Mouse (Mus musculus) kidney, adult 2 months (tissue): ENCODE measurements at regions not wholly inside any gene's neighbourhood (a gene's known extent, or its start where the extent isn't known, plus 50 kb on each side); places are given as distances from the start of the nearest gene placed in this dataset.

Experiments
- DNase-seq: peaks from one replicate; pipeline ENCODE4 v3.0.0; 2021
- H3K27ac ChIP-seq: fragments of 200-500 bp; 2 replicates; pipeline ENCODE4 v1.5.1; 2012; ENCODE audit warnings: low read depth, low read length, control low read depth, inconsistent platforms; ENCODE audit not compliant: insufficient read depth
- H3K27me3 ChIP-seq: fragments of 200-500 bp; replicated peaks from 2 replicates; pipeline ENCODE4 v1.6.1; 2012; ENCODE audit warnings: mild to moderate bottlenecking, moderate library complexity, low read length, inconsistent platforms; ENCODE audit not compliant: control insufficient read depth, insufficient read depth
- H3K36me3 ChIP-seq: fragments of 200-500 bp; 2 replicates; pipeline ENCODE4 v1.6.1; 2012; ENCODE audit warnings: mild to moderate bottlenecking, moderate library complexity, low read length, inconsistent platforms; ENCODE audit not compliant: control insufficient read depth, insufficient read depth
- H3K4me1 ChIP-seq: fragments of 200-500 bp; 2 replicates; pipeline ENCODE4 v1.6.1; 2011; ENCODE audit warnings: low read length; ENCODE audit not compliant: control insufficient read depth, insufficient read depth
- H3K4me3 ChIP-seq: fragments of 200-500 bp; 2 replicates; pipeline ENCODE4 v1.5.1; 2011; ENCODE audit warnings: mild to moderate bottlenecking, low read depth, low read length, control low read depth; ENCODE audit not compliant: insufficient read depth
- CTCF ChIP-seq: fragments of 200-500 bp; conservative IDR thresholded peaks from 2 replicates; pipeline ENCODE4 v1.5.1; 2011; ENCODE audit warnings: low read depth, mild to moderate bottlenecking, control low read depth, low read length, moderate library complexity, mixed read lengths; ENCODE audit not compliant: insufficient read depth, insufficient read length
- POLR2A ChIP-seq: fragments of 200-500 bp; IDR thresholded peaks from one replicate; pipeline ENCODE4 v1.6.1; 2011; ENCODE audit warnings: low read depth, low read length, control low read depth
- WGBS: fragments of 180-500 bp; shearing (Covaris S2); methylation state at CpG from one replicate; pipeline ENCODE4 v1.1.7; 2018; 5-methylcytosine and 5-hydroxymethylcytosine counted together

DNA sequence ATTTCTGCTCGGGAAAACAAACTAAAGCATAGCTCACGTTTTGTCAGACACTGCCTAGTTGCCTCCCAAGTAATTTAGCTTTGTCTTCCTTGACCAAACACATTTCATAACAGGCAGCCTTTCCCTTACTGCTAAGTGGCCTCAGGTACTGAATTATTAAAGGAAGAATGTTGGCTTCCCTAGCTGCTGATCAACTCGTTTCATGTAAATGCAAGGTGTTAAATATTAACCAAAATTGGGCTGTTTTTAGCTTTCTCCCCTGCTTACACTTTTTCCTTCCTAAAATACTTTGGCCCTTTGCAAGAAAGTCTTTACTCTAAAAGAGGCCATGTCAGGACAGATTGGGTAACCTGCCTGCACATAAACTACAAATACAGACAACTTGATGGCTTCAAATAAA lies 265.4 kb downstream of the Pmp22 start:
- peak; percentile 76 for DNase-seq
- peaks cover 11% of the 10 kb centered on the region for H3K4me1 ChIP-seq
- WGBS = 25% methylated on average over 3 of the region's 3 CpGs
- H3K27me3 ChIP-seq = no peaks in the 10 kb centered on the region
- H3K27ac ChIP-seq = peak overlapping the region; percentile 91
- H3K36me3 ChIP-seq = no peaks in the 10 kb centered on the region
- TF ChIP-seq POLR2A (no peak), CTCF (no peak)
- H3K4me3 ChIP-seq = no peak overlapping the region

GRCm38 (mm10) chr11:63396386-63396785 lies 267.6 kb downstream of the Pmp22 start:
- no peak overlapping the region for H3K4me3 ChIP-seq
- TF ChIP-seq POLR2A = no peak
- TF ChIP-seq CTCF = no peak
- H3K36me3 ChIP-seq = no peaks in the 10 kb centered on the region
- H3K4me1 ChIP-seq = peaks cover 11% of the 10 kb centered on the region
- DNase-seq = no peak
- H3K27me3 ChIP-seq = no peaks in the 10 kb centered on the region
- no peak overlapping the region for H3K27ac ChIP-seq
- WGBS = 84% methylated on average over 8 of the region's 8 CpGs

GRCm38 (mm10) chr11:63402741-63403140 lies 274.0 kb downstream of the Pmp22 start:
- 58% methylated on average over 5 of the region's 5 CpGs for WGBS
- DNase-seq = no peak
- no peaks in the 10 kb centered on the region for H3K27me3 ChIP-seq
- no peaks in the 10 kb centered on the region for H3K36me3 ChIP-seq
- H3K4me3 ChIP-seq = no peak overlapping the region
- H3K27ac ChIP-seq = no peak overlapping the region
- H3K4me1 ChIP-seq = no peaks in the 10 kb centered on the region
- no peak for TF ChIP-seq CTCF
- TF ChIP-seq POLR2A = no peak

DNA sequence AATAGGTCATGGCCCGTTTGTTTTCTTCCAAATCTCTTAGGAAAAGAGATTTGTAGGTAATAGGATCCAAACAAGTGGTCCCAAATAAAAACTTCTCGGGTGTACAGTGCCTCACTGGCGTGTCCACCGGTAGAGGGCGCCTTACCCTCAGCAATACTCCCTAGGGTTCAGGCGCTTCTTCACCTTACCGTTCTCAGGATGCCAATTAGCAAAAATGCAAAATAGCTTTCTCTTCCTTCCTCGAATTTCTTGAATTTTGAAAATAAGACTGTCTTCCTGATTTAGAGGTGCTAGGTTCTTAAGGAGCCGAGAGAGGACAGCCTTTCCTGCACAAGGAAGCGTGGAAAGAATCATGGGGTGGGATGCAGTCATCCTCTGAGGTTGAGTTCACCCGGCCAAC lies 275.9 kb downstream of the Pmp22 start:
- Histone ChIP-seq H3K4me3 (no peak overlapping the region), H3K27ac (no peak overlapping the region), H3K27me3 (no peaks in the 10 kb centered on the region), H3K4me1 (no peaks in the 10 kb centered on the region), H3K36me3 (no peaks in the 10 kb centered on the region)
- TF ChIP-seq POLR2A (no peak), CTCF (peak; percentile 92)
- DNase-seq = peak; percentile 67
- 9% methylated on average over 11 of the region's 11 CpGs for WGBS

GRCm38 (mm10) chr11:63409431-63409830 lies 280.6 kb downstream of the Pmp22 start:
- no peak for DNase-seq
- 100% methylated on average over 1 of the region's 1 CpGs for WGBS
- no peak for TF ChIP-seq POLR2A
- no peak for TF ChIP-seq CTCF

GRCm38 (mm10) chr11:63410921-63411320 lies 282.1 kb downstream of the Pmp22 start:
- no peaks in the 10 kb centered on the region for H3K36me3 ChIP-seq
- TF ChIP-seq POLR2A (no peak), CTCF (no peak)
- no peaks in the 10 kb centered on the region for H3K27me3 ChIP-seq
- H3K4me3 ChIP-seq = no peak overlapping the region
- WGBS = 99% methylated on average over 4 of the region's 4 CpGs
- DNase-seq = no peak
- no peaks in the 10 kb centered on the region; the same call in 1 of the 2 replicates for H3K4me1 ChIP-seq
- H3K27ac ChIP-seq = no peak overlapping the region

More at GRCm38 (mm10) chr11:63409431-63409830, 280.6 kb downstream of the Pmp22 start:
- Histone ChIP-seq H3K4me1 (no peaks in the 10 kb centered on the region; the same call in 1 of the 2 replicates), H3K27ac (no peak overlapping the region), H3K4me3 (no peak overlapping the region), H3K36me3 (no peaks in the 10 kb centered on the region), H3K27me3 (no peaks in the 10 kb centered on the region)

GRCm38 (mm10) chr11:63412364-63412991 lies 283.7 kb downstream of the Pmp22 start:
- H3K36me3 ChIP-seq = no peaks in the 10 kb centered on the region
- no peaks in the 10 kb centered on the region; the same call in 1 of the 2 replicates for H3K4me1 ChIP-seq
- H3K27ac ChIP-seq = no peak overlapping the region
- 41% methylated on average over 18 of the region's 18 CpGs for WGBS
- H3K4me3 ChIP-seq = no peak overlapping the region
- TF ChIP-seq CTCF = no peak
- no peak for TF ChIP-seq POLR2A
- DNase-seq = no peak
- no peaks in the 10 kb centered on the region for H3K27me3 ChIP-seq
